Mouse (Mus musculus) thymus, postnatal 4 days (tissue): ENCODE data around the gene Afdn.
"Not testable (repeated sequence)": the region's sequence is repeated elsewhere in the genome, so short reads cannot be mapped to it uniquely, and the experiment has no call there.

Source experiments
- DNase-seq: peaks from one replicate; pipeline ENCODE4 v3.0.0; 2021

Afdn gene

GRCm38 (mm10) chr17:13883540-13883939 is 123.2 kb downstream of the Afdn start:
- no peak for DNase-seq

- no peak for DNase-seq
These were observed 129.6 kb downstream of the Afdn start for GRCm38 (mm10) chr17:13889818-13890434.

- no peak for DNase-seq
These were observed 130.6 kb downstream of the Afdn start for GRCm38 (mm10) chr17:13890932-13891331.

GRCm38 (mm10) chr17:13898838-13899237 is 138.5 kb downstream of the Afdn start:
- DNase-seq = no peak

GRCm38 (mm10) chr17:13899241-13899640 is 138.9 kb downstream of the Afdn start:
- no peak for DNase-seq

GRCm38 (mm10) chr17:13903793-13904192 is 143.5 kb downstream of the Afdn start:
- DNase-seq = no peak

GRCm38 (mm10) chr17:13907082-13907481 is 146.7 kb downstream of the Afdn start:
- DNase-seq = no peak

- no peak for DNase-seq
These were observed 147.3 kb downstream of the Afdn start for GRCm38 (mm10) chr17:13907681-13908080.

- DNase-seq = no peak
These were observed 153.6 kb downstream of the Afdn start for GRCm38 (mm10) chr17:13913951-13914350.

- DNase-seq = no peak
These were observed 154.2 kb downstream of the Afdn start for GRCm38 (mm10) chr17:13914531-13914930.

GRCm38 (mm10) chr17:13920771-13921170 is 160.4 kb downstream of the Afdn start:
- DNase-seq = no peak

GRCm38 (mm10) chr17:13923418-13923817 is 163.1 kb downstream of the Afdn start:
- DNase-seq = no peak

GRCm38 (mm10) chr17:13924588-13924987 is 164.2 kb downstream of the Afdn start:
- DNase-seq = no peak

- no peak for DNase-seq
These were observed 165.6 kb downstream of the Afdn start for GRCm38 (mm10) chr17:13925931-13926330.

GRCm38 (mm10) chr17:13930421-13930820 is 170.1 kb downstream of the Afdn start:
- DNase-seq = no peak

- DNase-seq = not testable (repeated sequence)
These were observed 175.0 kb downstream of the Afdn start for GRCm38 (mm10) chr17:13935364-13935763.

- DNase-seq = no peak
These were observed 177.4 kb downstream of the Afdn start for GRCm38 (mm10) chr17:13937787-13938186.

GRCm38 (mm10) chr17:13938652-13939051 is 178.3 kb downstream of the Afdn start:
- no peak for DNase-seq

GRCm38 (mm10) chr17:13939231-13939630 is 178.9 kb downstream of the Afdn start:
- DNase-seq = not testable (repeated sequence)

GRCm38 (mm10) chr17:13940487-13940886 is 180.1 kb downstream of the Afdn start:
- no peak for DNase-seq

- not testable (repeated sequence) for DNase-seq
These were observed 187.7 kb downstream of the Afdn start, which contains the start of gene Gm7168 for GRCm38 (mm10) chr17:13948073-13948472. Gm7168 (plus strand) TSS chr17:13948373.

- DNase-seq = not testable (repeated sequence)
These were observed 191.2 kb downstream of the Afdn start for GRCm38 (mm10) chr17:13951570-13951969.
